Mouse (Mus musculus) liver, embryonic 14.5 days (tissue): ENCODE measurements around the gene Bpifc. TPM values are rescaled to one million over a fixed set of nuclear protein-coding genes. Genes with fewer than 3 reads are reported as not detected.

Experiments used
- ATAC-seq: fragments of 200-750 bp; cut with Nextera tagmentation; 2 replicates; pipeline ENCODE4 v1.8.0; 2017; ENCODE audit warnings: moderate number of reproducible peaks, mild to moderate bottlenecking, moderate library complexity; ENCODE audit not compliant: insufficient read depth
- DNase-seq, 3 experiments: peaks; one replicate each; pipeline ENCODE4 v3.0.0-alpha.2; 2012 to 2013; ENCODE audit warnings: low read depth in 3 of 3, low spot score in 3 of 3
- H3K27ac ChIP-seq: fragments of 300-500 bp; sonication (generic); 2 replicates; pipeline ENCODE4 v1.5.1; 2014; ENCODE audit warnings: moderate library complexity, mild to moderate bottlenecking, control low read depth, inconsistent platforms
- H3K27me3 ChIP-seq: fragments of 300-500 bp; sonication (generic); 2 replicates; pipeline ENCODE4 v1.6.1; 2014; ENCODE audit warnings: mild to moderate bottlenecking, low read length, moderate library complexity; ENCODE audit not compliant: control insufficient read depth, insufficient read depth
- H3K36me3 ChIP-seq: fragments of 300-500 bp; sonication (generic); replicated peaks from 2 replicates; pipeline ENCODE4 v1.6.1; 2014; ENCODE audit warnings: low read depth; ENCODE audit not compliant: control insufficient read depth, insufficient read depth
- H3K4me1 ChIP-seq, 2 experiments: fragments of 200-500 bp in 1 of 2; fragments of 300-500 bp in 1 of 2; sonication (generic) in 1 of 2; replicated peaks; 2 replicates each; pipeline ENCODE4 v1.6.1; 2012 to 2014; ENCODE audit warnings: antibody characterized with exemption in 1 of 2, inconsistent platforms in 1 of 2, low read length in 1 of 2; ENCODE audit not compliant: control insufficient read depth in 2 of 2, insufficient read depth in 2 of 2
- H3K4me2 ChIP-seq: fragments of 300-500 bp; sonication (generic); 2 replicates; pipeline ENCODE4 v1.6.1; 2014; ENCODE audit warnings: low read depth, mild to moderate bottlenecking, control low read depth, moderate library complexity
- H3K4me3 ChIP-seq, 2 experiments: fragments of 200-500 bp in 1 of 2; fragments of 300-500 bp in 1 of 2; sonication (generic) in 1 of 2; 2 replicates each; pipeline ENCODE4 v1.5.1; 2012 to 2014; ENCODE audit warnings: low read depth in 2 of 2, low read length in 2 of 2, mild to moderate bottlenecking in 2 of 2, control low read depth in 1 of 2, inconsistent platforms in 1 of 2, moderate library complexity in 1 of 2; ENCODE audit not compliant: insufficient read depth in 1 of 2
- H3K9ac ChIP-seq: fragments of 300-500 bp; sonication (generic); replicated peaks from 2 replicates; pipeline ENCODE4 v1.6.1; 2014; ENCODE audit warnings: mild to moderate bottlenecking, control low read depth, moderate library complexity
- H3K9me3 ChIP-seq: fragments of 300-500 bp; sonication (generic); 2 replicates; pipeline ENCODE4 v1.6.1; 2016; ENCODE audit warnings: low read length, mixed read lengths; ENCODE audit not compliant: control insufficient read depth
- CTCF ChIP-seq: IDR thresholded peaks from 2 replicates; pipeline ENCODE4 v1.5.1; 2016; ENCODE audit warnings: antibody characterized with exemption, low read depth, control low read depth
- EP300 ChIP-seq: IDR thresholded peaks from 2 replicates; pipeline ENCODE4 v1.6.1; 2016; ENCODE audit warnings: antibody characterized with exemption, low read depth
- WGBS: fragments of 180-500 bp; shearing (Covaris S2); extraction: QIAGEN DNeasy Blood & Tissue Kit; methylation state at CpG from one replicate; pipeline ENCODE4 v1.1.7; 2014; ENCODE audit not compliant: insufficient replicate concordance; 5-methylcytosine and 5-hydroxymethylcytosine counted together
- polyA plus RNA-seq, 2 experiments: library from polyadenylated mRNA; depleted of rRNA in 1 of 2; stranded (reverse) in 1 of 2; unstranded in 1 of 2; fragments of >200 nt; fragmentation: Nextera tagmentation in 1 of 2; extraction: Ambion mirVana in 1 of 2; gene quantifications; 2 replicates each; pipeline versions ENCODE4 v1.2.1 to v1.2.3; 2012 to 2014

The Bpifc gene
- polyA plus RNA-seq (2012; rRNA removed) (0.01 and 0.02 TPM in 2 replicates), polyA plus RNA-seq (2014; fragmentation: Nextera tagmentation; extraction: Ambion mirVana) (not detected in 2 replicates)

- 76% methylated on average over 2 of the region's 2 CpGs for WGBS
- H3K4me3 ChIP-seq, result no peak within 1 kb of the TSS
- no peaks in the 10 kb centered on the region for H3K36me3 ChIP-seq
- no peak for ATAC-seq
- no peaks in the 10 kb centered on the region for H3K9me3 ChIP-seq
- no peaks in the 10 kb centered on the region for H3K4me1 ChIP-seq
- H3K9ac ChIP-seq, result no peak within 1 kb of the TSS
- no peaks in the 10 kb centered on the region for H3K27me3 ChIP-seq
- TF ChIP-seq CTCF, result no peak
- no peak for TF ChIP-seq EP300
- DNase-seq, result no peak
- no peak within 1 kb of the TSS for H3K4me2 ChIP-seq
- no peak within 1 kb of the TSS for H3K27ac ChIP-seq
Measured at GRCm38 (mm10) chr10:86011781-86012180, at the start of gene Bpifc. Gene Bpifc (minus strand): TSS chr10:86011895.

DNA sequence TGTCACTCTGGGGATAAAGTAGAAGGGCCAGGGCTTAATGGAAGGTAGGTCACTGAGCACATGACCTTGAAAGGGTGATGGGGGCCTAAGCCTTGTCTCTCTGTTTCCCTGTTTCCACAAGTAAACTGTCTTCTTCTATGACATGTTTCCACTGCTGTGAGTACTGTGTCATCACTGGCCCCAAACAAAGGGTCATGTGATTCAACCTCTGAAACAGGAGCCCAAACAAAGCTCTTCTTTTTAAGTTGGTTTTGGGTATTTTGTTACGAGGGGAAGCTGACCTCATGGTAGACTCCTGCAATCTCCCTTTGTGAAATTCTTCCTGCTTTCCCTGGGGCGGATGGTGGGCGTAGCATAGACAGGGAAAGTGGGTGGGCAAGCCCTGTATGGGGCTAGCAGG lies 48.6 kb upstream of the Bpifc start:
- no peaks in the 10 kb centered on the region for H3K4me1 ChIP-seq
- no peak overlapping the region for H3K4me3 ChIP-seq
- H3K9me3 ChIP-seq, result no peaks in the 10 kb centered on the region
- no peak overlapping the region for H3K9ac ChIP-seq
- 65% methylated on average over 3 of the region's 3 CpGs for WGBS
- H3K27ac ChIP-seq, result no peak overlapping the region
- H3K4me2 ChIP-seq, result no peak overlapping the region
- H3K36me3 ChIP-seq, result no peaks in the 10 kb centered on the region
- H3K27me3 ChIP-seq, result no peaks in the 10 kb centered on the region
- no peak for TF ChIP-seq EP300
- TF ChIP-seq CTCF, result no peak
- DNase-seq (no peak), ATAC-seq (no peak)

GRCm38 (mm10) chr10:86057712-86058111 lies 46.0 kb upstream of the Bpifc start:
- Histone ChIP-seq H3K9ac (no peak overlapping the region), H3K4me2 (no peak overlapping the region), H3K4me1 (peaks cover 0 to 12% of the 10 kb centered on the region in 2 experiments; a peak in 2 of 4 replicates), H3K4me3 (no peak overlapping the region), H3K36me3 (no peaks in the 10 kb centered on the region), H3K27ac (no peak overlapping the region), H3K9me3 (no peaks in the 10 kb centered on the region), H3K27me3 (no peaks in the 10 kb centered on the region)
- no peak for TF ChIP-seq EP300
- no peak for TF ChIP-seq CTCF
- DNase-seq (no peak), ATAC-seq (no peak)
- 66% methylated on average over 2 of the region's 2 CpGs for WGBS

DNA sequence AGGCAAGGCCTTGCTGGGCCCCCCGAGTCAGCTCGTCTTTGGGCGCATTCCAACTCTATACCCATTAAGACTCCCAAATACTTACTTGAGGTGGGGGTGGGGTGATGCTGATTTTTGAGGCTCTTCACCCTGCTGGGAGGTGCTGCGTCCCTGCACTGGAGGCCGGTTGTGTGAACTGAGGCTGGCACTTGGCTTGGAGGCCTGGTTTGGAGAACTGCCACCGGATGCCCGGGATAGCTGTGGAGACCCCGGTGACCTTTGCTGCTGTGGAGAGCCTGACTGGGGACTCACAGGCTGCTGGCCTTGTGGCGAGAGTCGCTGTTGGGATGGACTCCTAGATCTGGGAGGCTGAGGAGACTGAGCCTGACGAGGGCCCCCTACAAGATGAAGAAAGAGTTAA lies 45.6 kb upstream of the Bpifc start:
- Histone ChIP-seq H3K4me1 (peaks cover 0 to 16% of the 10 kb centered on the region in 2 experiments; a peak in 2 of 4 replicates), H3K4me3 (no peak overlapping the region), H3K9ac (no peak overlapping the region), H3K27me3 (no peaks in the 10 kb centered on the region), H3K9me3 (no peaks in the 10 kb centered on the region), H3K4me2 (no peak overlapping the region), H3K36me3 (no peaks in the 10 kb centered on the region; the same call in 1 of the 2 replicates), H3K27ac (no peak overlapping the region)
- TF ChIP-seq EP300 (no peak), CTCF (no peak)
- WGBS, result 83% methylated on average over 11 of the region's 11 CpGs
- DNase-seq (no peak), ATAC-seq (no peak)

- no peak overlapping the region for H3K4me3 ChIP-seq
- no peak for DNase-seq
- H3K4me1 ChIP-seq, result peaks cover 0 to 16% of the 10 kb centered on the region in 2 experiments; a peak in 2 of 4 replicates
- no peaks in the 10 kb centered on the region for H3K9me3 ChIP-seq
- H3K27ac ChIP-seq, result no peak overlapping the region
- TF ChIP-seq CTCF (peak; percentile 55), EP300 (no peak)
- peaks cover 3% of the 10 kb centered on the region for H3K36me3 ChIP-seq
- H3K4me2 ChIP-seq, result no peak overlapping the region
- no peak for ATAC-seq
- 80% methylated on average over 8 of the region's 8 CpGs for WGBS
- H3K27me3 ChIP-seq, result no peaks in the 10 kb centered on the region
- no peak overlapping the region for H3K9ac ChIP-seq
Measured at GRCm38 (mm10) chr10:86056297-86056903, 44.7 kb upstream of the Bpifc start.
